Mouse (Mus musculus) stomach, embryonic 14.5 days (tissue): ENCODE measurements around the gene Pnrc1. TPM values are rescaled to one million over a fixed set of nuclear protein-coding genes. Genes with fewer than 3 reads are reported as not detected.
A peak's percentile ranks its signal among the peaks of the same experiment; 100 is the strongest.

Experiments
- ATAC-seq: fragments of 200-750 bp; cut with Nextera tagmentation; 2 replicates; pipeline ENCODE4 v1.8.0; 2017; ENCODE audit warnings: low read depth, moderate TSS enrichment; ENCODE audit not compliant: insufficient number of reproducible peaks, insufficient read depth, low FRiP score
- H3K27ac ChIP-seq: fragments of 300-500 bp; sonication (generic); 2 replicates; pipeline ENCODE4 v1.5.1; 2014; ENCODE audit warnings: mild to moderate bottlenecking, low read length, moderate library complexity, mixed read lengths
- H3K27me3 ChIP-seq: fragments of 300-500 bp; sonication (generic); 2 replicates; pipeline ENCODE4 v1.6.1; 2014; ENCODE audit warnings: low read length, control low read depth, mixed read lengths; ENCODE audit not compliant: control insufficient read depth, insufficient read depth
- H3K36me3 ChIP-seq: fragments of 300-500 bp; sonication (generic); 2 replicates; pipeline ENCODE4 v1.6.1; 2014; ENCODE audit warnings: mild to moderate bottlenecking, control low read depth, low read length, moderate library complexity, mixed read lengths; ENCODE audit not compliant: control insufficient read depth, insufficient read depth
- H3K4me1 ChIP-seq: fragments of 300-500 bp; sonication (generic); 2 replicates; pipeline ENCODE4 v1.6.1; 2014; ENCODE audit warnings: low read length, control low read depth, mixed read lengths; ENCODE audit not compliant: control insufficient read depth, insufficient read depth
- H3K4me2 ChIP-seq: fragments of 300-500 bp; sonication (generic); replicated peaks from 2 replicates; pipeline ENCODE4 v1.6.1; 2014; ENCODE audit warnings: low read depth, low read length, control low read depth
- H3K4me3 ChIP-seq: fragments of 300-500 bp; sonication (generic); 2 replicates; pipeline ENCODE4 v1.5.1; 2014; ENCODE audit warnings: low read depth, low read length, control low read depth
- H3K9ac ChIP-seq: fragments of 300-500 bp; sonication (generic); replicated peaks from 2 replicates; pipeline ENCODE4 v1.6.1; 2014; ENCODE audit warnings: low read depth, mild to moderate bottlenecking, control low read depth, low read length, moderate library complexity, mixed read lengths
- H3K9me3 ChIP-seq: fragments of 300-500 bp; sonication (generic); 2 replicates; pipeline ENCODE4 v1.6.1; 2016; ENCODE audit warnings: low read depth, low read length, control low read depth; ENCODE audit not compliant: control insufficient read depth
- WGBS: fragments of 180-500 bp; shearing (Covaris S2); extraction: QIAGEN DNeasy Blood & Tissue Kit; methylation state at CpG from one replicate; pipeline ENCODE4 v1.1.7; 2014; 5-methylcytosine and 5-hydroxymethylcytosine counted together
- polyA plus RNA-seq: library from polyadenylated mRNA; unstranded; fragments of >200 nt; fragmentation: Nextera tagmentation; extraction: Ambion mirVana; gene quantifications from 2 replicates; pipeline ENCODE4 v1.2.1, GENCODE M21; 2014

The Pnrc1 gene
- polyA plus RNA-seq, 1 experiment from 2014 or later: 112 TPM

- H3K36me3 ChIP-seq: no peaks in the 10 kb centered on the region
- H3K4me3 ChIP-seq: peak within 1 kb of the TSS; percentile 66
- no peak within 1 kb of the TSS for H3K27ac ChIP-seq
- WGBS: 3% methylated on average over 65 of the region's 65 CpGs
- H3K4me1 ChIP-seq: 0 out of 2 replicates have a peak, but pooled peaks cover 4% of the 10 kb centered on the region
- H3K9me3 ChIP-seq: no peaks in the 10 kb centered on the region
- peak within 1 kb of the TSS; percentile 80 for H3K9ac ChIP-seq
- no peaks in the 10 kb centered on the region for H3K27me3 ChIP-seq
- peak; percentile 72 for ATAC-seq
- H3K4me2 ChIP-seq: peak within 1 kb of the TSS; percentile 99
Observed at GRCm38 (mm10) chr4:33208881-33209841, 80.8 kb downstream of the Pnrc1 start, which contains the start of gene Srsf12. Gene Srsf12, plus strand, starts transcription at chr4:33208991.

- 58% methylated on average over 2 of the region's 2 CpGs for WGBS
Observed at GRCm38 (mm10) chr4:33207551-33207950, 82.4 kb downstream of the Pnrc1 start.

GRCm38 (mm10) chr4:33204682-33205081, 85.3 kb downstream of the Pnrc1 start:
- Histone ChIP-seq H3K4me3 (no peak overlapping the region), H3K4me1 (0 out of 2 replicates have a peak, but pooled peaks cover 3% of the 10 kb centered on the region), H3K9ac (no peak overlapping the region), H3K4me2 (no peak overlapping the region), H3K9me3 (no peaks in the 10 kb centered on the region), H3K27me3 (no peaks in the 10 kb centered on the region), H3K27ac (no peak overlapping the region), H3K36me3 (no peaks in the 10 kb centered on the region)
- 10% methylated on average over 4 of the region's 4 CpGs for WGBS
- ATAC-seq: no peak

More at GRCm38 (mm10) chr4:33207551-33207950, 82.4 kb downstream of the Pnrc1 start:
- H3K9ac ChIP-seq: no peak overlapping the region
- no peaks in the 10 kb centered on the region for H3K36me3 ChIP-seq
- H3K4me1 ChIP-seq: 0 out of 2 replicates have a peak, but pooled peaks cover 4% of the 10 kb centered on the region
- no peaks in the 10 kb centered on the region for H3K27me3 ChIP-seq
- ATAC-seq: no peak
- no peak overlapping the region for H3K4me3 ChIP-seq
- H3K9me3 ChIP-seq: no peaks in the 10 kb centered on the region
- H3K27ac ChIP-seq: no peak overlapping the region
- no peak overlapping the region for H3K4me2 ChIP-seq

GRCm38 (mm10) chr4:33198117-33198516, 91.8 kb downstream of the Pnrc1 start:
- H3K36me3 ChIP-seq: no peaks in the 10 kb centered on the region
- ATAC-seq: no peak

More at GRCm38 (mm10) chr4:33198117-33198516, 91.8 kb downstream of the Pnrc1 start:
- Histone ChIP-seq H3K4me2 (no peak overlapping the region), H3K27ac (no peak overlapping the region), H3K9me3 (no peaks in the 10 kb centered on the region), H3K9ac (no peak overlapping the region), H3K4me1 (no peaks in the 10 kb centered on the region), H3K27me3 (no peaks in the 10 kb centered on the region), H3K4me3 (no peak overlapping the region)
- WGBS: 30% methylated on average over 2 of the region's 2 CpGs

Other genes with a start within 250 kb of the Pnrc1 start
- gene Gabrr2, start 227.2 kb downstream of the Pnrc1 start, polyA plus RNA-seq: 0.25 and 0.41 TPM in 2 replicates
- gene Gabrr1, start 157.6 kb downstream of the Pnrc1 start, polyA plus RNA-seq: not detected in 2 replicates
- 0.93 and 1.3 TPM in 2 replicates for gene Pm20d2, start 100.4 kb downstream of the Pnrc1 start, polyA plus RNA-seq
- 11.1 and 12.1 TPM in 2 replicates for gene Srsf12, start 81.2 kb downstream of the Pnrc1 start, polyA plus RNA-seq
- gene Rngtt, start 20.1 kb upstream of the Pnrc1 start, polyA plus RNA-seq: 27.4 and 28.0 TPM in 2 replicates